Mouse (Mus musculus) bone marrow macrophage, adult 2 months (primary cell): Measurements from ENCODE around the gene Hagh.

Experiments
- CTCF ChIP-seq: IDR thresholded peaks from 2 replicates; pipeline ENCODE4 v1.5.1; 2012; ENCODE audit warnings: low read depth, mild to moderate bottlenecking, low read length, moderate library complexity
- POLR2A ChIP-seq: IDR thresholded peaks from 2 replicates; pipeline ENCODE4 v1.6.1; 2012; ENCODE audit warnings: mild to moderate bottlenecking, low read depth, low read length, borderline replicate concordance

DNA sequence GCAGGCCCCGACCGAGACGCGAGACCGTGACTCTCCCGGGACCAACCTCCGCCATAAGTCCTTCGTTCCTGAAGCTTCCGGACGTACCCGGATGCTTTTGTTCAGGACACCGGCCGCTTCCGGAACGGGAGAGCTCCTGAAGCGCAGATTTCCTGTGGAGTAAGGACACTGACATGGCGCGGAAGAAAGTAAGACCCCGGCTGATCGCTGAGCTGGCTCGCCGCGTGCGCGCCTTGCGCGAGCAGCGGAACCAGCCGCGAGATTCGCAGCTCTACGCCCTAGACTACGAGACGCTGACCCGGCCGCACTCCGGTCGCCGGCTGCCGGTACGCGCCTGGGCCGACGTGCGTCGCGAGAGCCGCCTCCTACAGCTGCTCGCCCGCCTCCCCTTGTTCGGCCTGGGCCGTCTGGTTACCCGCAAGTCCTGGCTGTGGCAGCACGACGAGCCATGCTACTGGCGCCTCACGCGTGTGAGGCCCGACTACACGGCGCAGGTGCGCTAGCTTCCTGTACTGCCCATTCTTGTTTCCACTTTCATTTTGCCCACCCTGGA is 55.1 kb downstream of the Hagh start, which contains the start of the genes Eme2 and Mrps34:
- TF ChIP-seq CTCF: no peak
- TF ChIP-seq POLR2A: peak; percentile 56; the same call in 1 of the 2 replicates
